Mouse (Mus musculus): Measurements from ENCODE around the gene Abracl. TPM values are rescaled to one million over a fixed set of nuclear protein-coding genes. Genes with fewer than 3 reads are reported as not detected.
A peak's percentile ranks its signal among the peaks of the same experiment; 100 is the strongest.

The Abracl gene
- total RNA-seq, 4 experiments from 2014 or later, result 21.8 to 36.0 (median 28.9) TPM

GRCm38 (mm10) chr10:18022312-18022711 is 776 bp downstream of the Abracl start:
- DNase-seq (ENCODE audit: low spot score in 2 of 2), result peak; percentile 32 to 38

DNA sequence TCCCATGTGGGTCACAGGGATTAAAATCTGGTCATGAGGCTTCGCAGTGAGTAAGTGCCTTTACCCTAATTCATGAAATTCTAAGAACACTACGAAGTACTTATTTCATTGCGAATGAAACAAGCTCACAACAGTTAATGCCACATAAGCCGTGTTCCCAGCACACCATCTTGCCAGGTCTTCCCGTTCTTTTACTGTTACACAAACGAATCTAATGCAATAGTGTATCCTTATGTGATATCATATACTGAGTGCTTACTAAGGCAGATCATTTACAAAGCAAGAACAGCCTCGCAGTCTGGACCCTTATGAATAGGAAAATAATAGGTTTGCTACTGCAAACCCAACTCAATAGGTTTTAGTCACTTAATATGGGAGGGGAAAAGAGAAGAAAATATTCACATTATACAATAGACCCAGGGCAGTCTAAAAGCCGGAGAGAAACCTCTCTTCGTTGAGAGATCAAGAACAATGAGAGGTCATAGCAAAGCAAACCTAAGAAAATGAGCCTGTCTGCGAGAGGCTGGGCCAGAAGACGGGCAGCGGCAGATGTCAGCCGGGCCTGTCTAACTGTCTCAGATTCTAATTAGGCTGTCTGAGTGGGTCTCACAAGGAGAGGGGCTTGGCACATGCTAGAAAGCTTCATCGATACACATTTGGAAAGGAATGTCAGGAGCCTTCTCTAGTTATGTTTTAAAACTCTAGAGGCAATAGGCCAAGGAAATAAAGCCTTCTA is 1.3 kb downstream of the Abracl start:
- DNase-seq (ENCODE audit: low spot score in 2 of 2), result peak in 1 of 2 experiments; percentile 11

GRCm38 (mm10) chr10:18020846-18021245 is 2.2 kb downstream of the Abracl start:
- no peak for DNase-seq (ENCODE audit: low spot score in 2 of 2)

GRCm38 (mm10) chr10:18020443-18020842 is 2.6 kb downstream of the Abracl start:
- no peak for DNase-seq (ENCODE audit: low spot score in 2 of 2)

- no peak for DNase-seq (ENCODE audit: low spot score in 2 of 2)
Observed at GRCm38 (mm10) chr10:18011761-18012160, 11.3 kb downstream of the Abracl start.

DNA sequence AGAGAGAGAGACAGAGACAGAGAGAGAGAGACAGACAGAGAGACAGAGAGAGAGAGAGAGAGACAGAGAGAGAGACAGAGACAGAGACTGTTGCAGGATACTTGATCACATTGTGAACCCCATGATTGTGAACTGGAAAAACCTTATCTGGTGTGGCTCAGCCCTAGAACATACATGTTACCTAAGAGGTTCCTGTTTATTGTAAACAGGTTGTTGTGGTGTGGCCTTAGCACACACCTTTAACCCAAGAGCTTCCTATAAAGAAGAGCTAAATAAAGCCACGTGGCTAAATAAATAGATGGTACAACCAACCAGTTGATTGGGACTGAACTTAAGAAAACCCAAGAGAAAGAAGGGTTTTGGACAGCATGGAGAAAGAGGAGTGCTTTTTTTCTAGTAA is 13.3 kb downstream of the Abracl start:
- DNase-seq (ENCODE audit: low spot score in 2 of 2), result no peak

GRCm38 (mm10) chr10:18008118-18008517 is 15.0 kb downstream of the Abracl start:
- no peak for DNase-seq (ENCODE audit: low spot score in 2 of 2)

DNA sequence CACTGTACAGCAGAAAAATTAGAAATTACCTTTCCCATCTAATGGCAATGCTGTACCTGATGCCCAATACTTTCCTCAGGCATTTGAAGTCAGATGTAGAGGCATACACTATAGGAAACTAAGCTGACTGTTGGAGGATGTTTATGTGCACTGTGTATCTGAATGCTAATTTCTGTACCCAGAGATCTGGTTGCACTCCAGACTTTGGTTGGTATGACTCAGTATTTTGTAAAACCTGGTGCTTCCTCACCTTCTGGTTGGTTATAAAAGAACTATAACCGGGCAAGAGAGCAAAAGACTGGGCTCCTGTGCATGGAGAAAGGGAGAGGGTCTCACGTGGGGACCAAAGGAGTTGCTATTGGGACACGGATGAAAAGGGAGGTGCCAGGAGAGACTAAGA is 15.8 kb downstream of the Abracl start:
- DNase-seq (ENCODE audit: low spot score in 2 of 2), result no peak

GRCm38 (mm10) chr10:18006756-18007155 is 16.3 kb downstream of the Abracl start:
- DNase-seq (ENCODE audit: low spot score in 2 of 2), result no peak

DNA sequence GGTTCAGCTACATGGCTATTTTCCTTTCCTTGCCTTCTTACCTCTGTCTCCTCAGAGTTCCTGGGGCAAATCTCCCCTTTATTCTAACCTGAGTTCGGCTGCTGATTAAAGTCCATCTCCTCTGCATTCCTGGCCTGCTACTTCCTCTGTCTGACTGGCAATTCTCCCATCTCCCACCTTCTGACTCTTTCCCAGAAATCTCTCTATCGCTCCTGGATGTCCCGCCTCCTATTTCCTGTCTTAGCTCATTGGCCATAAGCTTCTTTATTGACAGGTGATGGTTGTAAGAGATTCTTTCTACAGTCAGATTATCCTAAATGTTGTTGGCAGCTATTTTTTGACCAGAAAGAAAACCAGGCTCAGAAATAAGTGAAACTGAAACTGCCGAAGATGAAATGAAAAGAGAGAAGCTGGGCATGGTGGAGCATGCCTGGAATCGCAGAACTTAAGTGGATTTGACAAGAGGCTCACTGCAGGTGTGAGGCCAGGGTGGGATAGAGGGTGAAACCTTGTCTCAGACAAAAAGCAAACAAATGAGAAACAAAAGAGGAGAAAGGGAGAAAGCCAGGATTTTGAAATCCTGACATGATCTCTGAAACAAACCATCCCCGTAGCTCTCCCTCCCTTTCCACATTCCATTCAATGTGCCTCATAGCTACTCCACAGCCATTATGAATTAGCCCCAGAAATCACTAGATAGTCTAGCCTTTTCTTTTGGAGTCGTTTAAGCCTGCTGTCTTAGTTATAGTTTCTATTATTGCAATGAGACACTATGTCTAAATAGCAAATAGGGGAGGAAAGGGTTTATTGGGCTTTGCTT is 17.7 kb downstream of the Abracl start:
- DNase-seq (ENCODE audit: low spot score in 2 of 2), result no peak

DNA sequence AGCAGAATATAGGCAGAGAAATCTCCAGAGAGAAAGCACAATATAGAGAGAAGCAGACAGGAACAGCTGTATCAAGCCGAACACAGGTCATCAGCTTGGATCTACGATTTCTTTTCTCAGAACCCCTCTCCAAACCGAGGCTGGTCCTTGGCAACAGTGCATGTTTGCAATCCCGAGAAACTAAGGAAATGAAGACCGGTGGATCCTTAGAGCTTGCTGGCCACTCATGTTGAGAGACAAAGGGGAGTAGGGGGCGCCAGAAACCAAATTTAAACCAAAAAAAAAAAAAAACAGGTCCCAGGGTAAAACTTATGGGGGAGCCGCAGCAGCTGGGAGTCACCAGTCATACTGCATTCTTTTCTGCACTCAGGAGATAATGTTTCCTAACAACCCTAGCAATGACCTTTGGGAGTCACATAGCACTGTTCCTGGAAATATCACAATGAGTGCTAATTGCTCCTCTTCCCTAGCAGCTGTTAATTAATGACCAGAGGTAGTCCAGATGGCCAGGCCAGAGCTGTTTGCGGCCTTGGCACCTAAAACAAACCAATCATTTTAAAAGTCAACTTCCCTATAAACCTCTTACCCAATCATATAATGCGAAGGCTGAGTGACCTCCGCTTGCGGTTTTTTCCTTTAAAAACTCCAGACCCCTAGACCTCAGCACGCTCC is 19.0 kb downstream of the Abracl start:
- DNase-seq (ENCODE audit: low spot score in 2 of 2), result no peak

DNA sequence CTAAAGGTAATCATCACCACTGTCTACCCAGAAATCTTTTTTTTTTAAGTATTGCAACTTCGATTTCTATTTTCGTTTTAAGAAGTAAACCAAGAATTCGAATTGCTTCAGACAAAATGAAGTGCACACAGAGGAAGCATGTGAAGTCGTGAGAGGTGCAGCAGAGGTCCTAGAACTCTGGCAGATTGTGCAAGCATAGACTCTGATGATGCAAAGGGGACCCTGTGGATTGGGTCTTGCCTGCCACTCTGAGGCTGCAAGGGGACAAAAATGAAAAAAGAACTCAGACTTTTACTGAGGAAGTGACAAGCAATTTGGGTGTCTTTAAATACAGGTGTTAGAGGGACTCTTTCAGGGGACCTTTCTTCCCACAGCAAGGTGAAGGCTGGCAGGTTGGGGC is 32.5 kb downstream of the Abracl start:
- no peak for DNase-seq (ENCODE audit: low spot score in 2 of 2)

- DNase-seq (ENCODE audit: low spot score in 2 of 2), result no peak
Observed at GRCm38 (mm10) chr10:17989136-17989535, 34.0 kb downstream of the Abracl start.

- no peak for DNase-seq (ENCODE audit: low spot score in 2 of 2)
Observed at GRCm38 (mm10) chr10:17987823-17988423, 35.2 kb downstream of the Abracl start.

- DNase-seq (ENCODE audit: low spot score in 2 of 2), result no peak
Observed at GRCm38 (mm10) chr10:17983313-17983712, 39.8 kb downstream of the Abracl start.

DNA sequence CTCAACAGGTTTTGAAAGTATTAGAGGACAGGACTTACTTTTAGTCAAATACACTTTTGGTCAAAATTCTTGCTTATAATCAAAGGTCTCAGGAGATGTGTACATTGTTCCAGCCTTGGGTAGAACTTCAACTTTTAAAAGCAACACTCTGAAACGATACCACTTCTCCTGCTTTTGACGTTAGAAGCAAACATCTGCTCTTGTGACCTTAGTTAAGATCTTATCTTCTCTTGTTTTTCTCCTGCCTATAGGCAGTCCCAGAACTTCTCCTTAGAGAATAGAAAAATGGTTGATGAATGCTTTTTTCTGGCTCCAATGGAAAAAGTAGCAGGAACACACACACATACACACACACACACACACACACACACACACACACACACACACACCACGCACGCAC is 57.0 kb downstream of the Abracl start:
- no peak for DNase-seq (ENCODE audit: low spot score in 2 of 2)

Other genes starting within 250 kb of the Abracl start
- 1 to 10 TPM in 3 of 4 experiments, under 1 TPM in 1; 0.99 to 1.8 (median 1.2) TPM for gene Txlnb, start 227.1 kb downstream of the Abracl start, total RNA-seq (2022)
- gene Heca, start 75.2 kb downstream of the Abracl start, total RNA-seq (2022), result 10 to 100 TPM; 29.8 to 32.3 (median 30.1) TPM
- gene Reps1, start 32.6 kb upstream of the Abracl start, total RNA-seq (2022), result 10 to 100 TPM; 75.5 to 85.7 (median 80.8) TPM
- under 1 TPM in 3 of 4 experiments, not detected in 1; 0.59 to 0.73 (median 0.66) TPM for gene Ect2l, start 187.6 kb upstream of the Abracl start, total RNA-seq (2022)
- gene Ccdc28a, start 211.7 kb upstream of the Abracl start, total RNA-seq (2022), result 10 to 100 TPM; 27.5 to 41.9 (median 33.9) TPM

Measured in layer of hippocampus, adult 8-10 months (tissue).